Mouse (Mus musculus): ENCODE data around the gene Faap20. TPM values are rescaled to one million over a fixed set of nuclear protein-coding genes. Genes with fewer than 3 reads are reported as not detected.

Gene Faap20
- polyA plus RNA-seq, 1 experiment: 0.51 TPM

- Histone ChIP-seq H3K4me3 (replicated peaks) (no peak overlapping the region), H3K27me3 (ENCODE audit: control insufficient read depth) (no peaks in the 10 kb centered on the region), H3K4me1 (ENCODE audit: control insufficient read depth) (no peaks in the 10 kb centered on the region), H3K36me3 (ENCODE audit: control insufficient read depth) (no peaks in the 10 kb centered on the region), H3K9me3 (ENCODE audit: control insufficient read depth, low read length) (no peaks in the 10 kb centered on the region)
- TF ChIP-seq TAL1 (IDR thresholded peaks at IDR 0.05; ENCODE audit: low read length) (no peak), GATA1 (IDR thresholded peaks at IDR 0.05; ENCODE audit: low read length) (no peak)
Measured at GRCm38 (mm10) chr4:155300421-155301097, 51.0 kb downstream of the Faap20 start.

GRCm38 (mm10) chr4:155301098-155301447, 51.5 kb downstream of the Faap20 start:
- no peak for TF ChIP-seq GATA1 (IDR thresholded peaks at IDR 0.05; ENCODE audit: low read length)
- TF ChIP-seq TAL1 (IDR thresholded peaks at IDR 0.05; ENCODE audit: low read length): no peak
- Histone ChIP-seq H3K4me3 (replicated peaks) (no peak overlapping the region), H3K4me1 (ENCODE audit: control insufficient read depth) (no peaks in the 10 kb centered on the region), H3K36me3 (ENCODE audit: control insufficient read depth) (no peaks in the 10 kb centered on the region), H3K9me3 (ENCODE audit: control insufficient read depth, low read length) (no peaks in the 10 kb centered on the region), H3K27me3 (ENCODE audit: control insufficient read depth) (no peaks in the 10 kb centered on the region)

GRCm38 (mm10) chr4:155301965-155302364, 52.4 kb downstream of the Faap20 start:
- H3K9me3 ChIP-seq (ENCODE audit: control insufficient read depth, low read length): no peaks in the 10 kb centered on the region
- H3K27me3 ChIP-seq (ENCODE audit: control insufficient read depth): no peaks in the 10 kb centered on the region
- no peaks in the 10 kb centered on the region for H3K36me3 ChIP-seq (ENCODE audit: control insufficient read depth)
- no peak overlapping the region for H3K4me3 ChIP-seq (replicated peaks)
- no peaks in the 10 kb centered on the region for H3K4me1 ChIP-seq (ENCODE audit: control insufficient read depth)
- TF ChIP-seq GATA1 (IDR thresholded peaks at IDR 0.05; ENCODE audit: low read length): no peak
- no peak for TF ChIP-seq TAL1 (IDR thresholded peaks at IDR 0.05; ENCODE audit: low read length)

- no peaks in the 10 kb centered on the region for H3K9me3 ChIP-seq (ENCODE audit: control insufficient read depth, low read length)
- H3K4me3 ChIP-seq (replicated peaks): no peak overlapping the region
- H3K36me3 ChIP-seq (ENCODE audit: control insufficient read depth): no peaks in the 10 kb centered on the region
- H3K27me3 ChIP-seq (ENCODE audit: control insufficient read depth): no peaks in the 10 kb centered on the region; the same call in 1 of the 2 replicates
- TF ChIP-seq TAL1 (IDR thresholded peaks at IDR 0.05; ENCODE audit: low read length): no peak
- no peak for TF ChIP-seq GATA1 (IDR thresholded peaks at IDR 0.05; ENCODE audit: low read length)
- no peaks in the 10 kb centered on the region for H3K4me1 ChIP-seq (ENCODE audit: control insufficient read depth)
Measured at GRCm38 (mm10) chr4:155304508-155305096, 55.0 kb downstream of the Faap20 start.

- TF ChIP-seq GATA1 (IDR thresholded peaks at IDR 0.05; ENCODE audit: low read length): no peak
- TF ChIP-seq TAL1 (IDR thresholded peaks at IDR 0.05; ENCODE audit: low read length): no peak
- Histone ChIP-seq H3K36me3 (ENCODE audit: control insufficient read depth) (no peaks in the 10 kb centered on the region), H3K4me1 (ENCODE audit: control insufficient read depth) (no peaks in the 10 kb centered on the region), H3K27me3 (ENCODE audit: control insufficient read depth) (no peaks in the 10 kb centered on the region; the same call in 1 of the 2 replicates), H3K9me3 (ENCODE audit: control insufficient read depth, low read length) (no peaks in the 10 kb centered on the region), H3K4me3 (replicated peaks) (no peak overlapping the region)
Measured at GRCm38 (mm10) chr4:155305531-155306031, 56.0 kb downstream of the Faap20 start.

Other genes starting within 250 kb of the Faap20 start
- not detected in 2 replicates for gene Plch2, start 193.0 kb upstream of the Faap20 start, polyA plus RNA-seq (2012)
- gene Pex10, start 182.8 kb upstream of the Faap20 start, polyA plus RNA-seq (2012): 0.84 and 0.97 TPM in 2 replicates
- 3.1 and 3.5 TPM in 2 replicates for gene Rer1, start 163.4 kb upstream of the Faap20 start, polyA plus RNA-seq (2012)
- 0.21 and 0.22 TPM in 2 replicates for gene Morn1, start 163.2 kb upstream of the Faap20 start, polyA plus RNA-seq (2012)
- 0.43 and 0.57 TPM in 2 replicates for gene Ski, start 27.2 kb upstream of the Faap20 start, polyA plus RNA-seq (2012)
- gene Prkcz, start 111.6 kb downstream of the Faap20 start, polyA plus RNA-seq (2012): 0.02 and 0.04 TPM in 2 replicates
- gene Gabrd, start 148.3 kb downstream of the Faap20 start, polyA plus RNA-seq (2012): not detected in 2 replicates
- not detected in 2 replicates for gene Cfap74, start 159.4 kb downstream of the Faap20 start, polyA plus RNA-seq (2012)
- not detected in 2 replicates for gene Tmem52, start 219.3 kb downstream of the Faap20 start, polyA plus RNA-seq (2012)
- 2.4 and 2.9 TPM in 2 replicates for gene Gnb1, start 241.6 kb downstream of the Faap20 start, polyA plus RNA-seq (2012)